Mouse (Mus musculus) ovary, adult 18-20 months (tissue): ENCODE measurements at regions not wholly inside any gene's neighbourhood (a gene's known extent, or its start where the extent isn't known, plus 50 kb on each side); places are given as distances from the start of the nearest gene placed in this dataset.

Experiments used
- DNase-seq: peaks from one replicate; pipeline ENCODE4 v3.0.0; 2022; ENCODE audit warnings: low spot score, mixed read lengths

DNA sequence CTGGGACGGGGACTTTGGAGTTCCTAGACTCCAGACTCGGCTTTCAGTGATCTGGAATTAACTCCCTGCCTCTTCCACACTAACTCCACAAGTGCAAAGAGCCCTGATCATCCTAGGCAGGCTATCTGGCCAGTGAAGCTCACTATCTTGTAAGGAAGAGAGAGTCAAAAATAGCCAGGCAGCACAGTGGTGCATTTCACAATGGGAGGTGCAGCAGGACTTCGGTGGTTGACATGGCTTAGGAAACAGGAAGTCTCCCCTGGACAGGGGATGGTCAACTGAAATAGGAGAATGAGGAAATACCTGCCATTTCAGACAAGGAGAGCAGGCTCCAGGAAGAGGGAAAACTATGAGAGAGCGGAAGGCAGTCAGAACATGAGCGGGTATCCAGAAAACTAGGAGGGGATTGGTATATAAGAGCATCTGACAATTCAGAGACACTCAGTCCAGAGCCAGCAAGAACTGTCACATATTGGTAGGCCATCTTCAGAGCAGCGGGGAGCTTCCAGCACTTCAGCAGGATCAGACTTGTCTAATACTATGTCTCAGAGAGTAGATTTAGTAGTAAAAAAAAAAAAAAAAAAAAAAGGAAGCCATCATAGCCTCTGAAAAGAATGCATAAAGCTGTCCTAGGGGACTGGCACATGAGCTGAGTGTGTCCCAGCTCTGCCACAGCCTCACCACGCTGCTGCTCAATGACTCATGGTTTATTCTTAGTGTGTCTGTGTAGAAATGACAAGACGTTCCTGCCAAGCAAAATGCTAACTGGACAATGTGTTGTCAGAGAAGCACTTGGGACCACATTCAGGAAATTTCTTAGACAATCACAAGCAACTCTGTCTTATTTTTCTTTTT lies 184.5 kb upstream of the Cpeb2 start:
- no peak for DNase-seq

DNA sequence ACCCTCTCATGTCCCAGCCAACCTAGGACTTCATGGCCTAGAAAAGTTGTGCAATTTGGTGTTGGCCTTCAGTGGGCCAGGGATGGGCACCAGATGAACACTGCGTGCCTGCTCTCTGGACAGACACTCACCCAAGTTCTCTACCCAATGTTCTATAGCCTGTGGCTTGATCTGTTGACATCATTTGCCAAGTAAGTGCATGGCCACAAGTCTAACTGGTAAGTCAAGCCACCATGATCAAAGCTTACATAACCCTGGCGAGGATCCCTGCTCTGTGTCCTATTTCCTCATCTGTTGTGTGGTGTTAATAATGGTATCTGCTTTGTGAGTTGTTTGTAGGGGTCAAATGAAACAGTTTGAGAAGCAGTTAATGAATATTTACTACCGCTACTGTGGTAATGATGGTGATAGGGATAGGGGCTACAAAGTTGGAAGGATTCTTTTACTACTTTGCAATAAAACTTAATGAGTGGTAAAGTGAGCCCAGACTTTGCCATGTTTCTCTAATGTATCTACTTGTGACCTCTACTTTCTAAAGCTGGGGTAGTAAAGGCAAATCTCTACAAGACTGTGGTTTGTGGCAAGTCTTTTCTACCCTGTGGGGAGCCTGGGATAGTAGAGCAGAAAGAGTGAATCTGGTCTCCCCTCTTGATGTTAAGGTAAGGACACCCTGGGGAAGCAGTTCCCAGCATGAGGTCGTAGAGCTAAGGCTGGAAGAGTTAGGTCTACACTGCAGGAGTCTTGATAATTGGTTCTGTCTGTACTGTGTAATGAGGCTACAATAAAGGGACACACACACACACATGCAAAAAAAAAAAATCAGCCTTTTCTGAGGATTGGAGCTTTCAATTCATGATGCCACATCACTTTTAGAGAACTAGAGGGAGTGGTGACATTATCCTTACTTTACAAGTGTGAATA lies 183.3 kb upstream of the Cpeb2 start:
- DNase-seq, result no peak

DNA sequence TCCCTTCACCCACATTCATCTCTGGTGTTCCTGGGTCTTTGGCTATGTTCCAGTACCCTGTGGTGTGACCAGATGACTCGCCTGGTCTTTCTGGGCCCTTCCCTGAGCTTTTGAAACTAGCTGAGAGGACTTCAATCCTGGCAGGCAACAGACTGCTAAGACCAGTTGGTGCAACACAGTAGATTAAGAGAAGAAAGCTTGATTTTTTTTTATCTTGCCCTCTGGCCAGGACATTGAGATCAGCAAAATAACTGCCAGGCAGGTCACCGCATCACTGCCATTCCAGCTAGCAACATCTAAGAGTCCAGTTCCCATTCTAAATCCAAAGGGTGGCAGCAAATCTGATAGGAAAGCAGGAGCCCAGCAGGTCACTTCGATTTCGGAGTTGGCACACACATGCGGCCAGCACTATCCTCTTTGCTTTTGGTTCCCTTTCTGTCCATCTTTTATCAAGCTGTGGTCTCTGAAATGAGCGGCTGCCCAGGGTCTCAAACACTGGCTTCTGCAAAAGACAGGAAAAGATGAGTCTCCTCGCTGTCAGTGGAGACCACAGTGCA lies 181.9 kb upstream of the Cpeb2 start:
- no peak for DNase-seq

DNA sequence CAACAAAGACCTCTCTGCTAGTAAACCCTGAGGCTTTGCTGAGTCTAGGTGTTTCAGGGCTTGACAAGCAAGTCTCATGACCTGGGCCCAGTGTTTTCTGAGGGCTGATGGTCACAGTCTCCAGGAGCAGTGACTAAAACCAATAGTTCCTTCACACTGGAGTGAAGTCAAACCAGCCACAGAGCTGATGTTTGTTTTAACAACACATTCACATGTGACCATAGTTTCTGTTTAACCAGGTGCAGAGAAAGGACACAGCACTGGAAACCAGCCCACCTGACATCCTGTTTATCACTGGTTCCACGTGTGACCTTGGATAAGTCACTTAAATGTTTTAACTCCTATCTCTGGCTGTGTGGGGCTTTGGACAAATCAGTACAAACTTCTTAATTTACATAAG lies 180.3 kb upstream of the Cpeb2 start:
- DNase-seq, result no peak

DNA sequence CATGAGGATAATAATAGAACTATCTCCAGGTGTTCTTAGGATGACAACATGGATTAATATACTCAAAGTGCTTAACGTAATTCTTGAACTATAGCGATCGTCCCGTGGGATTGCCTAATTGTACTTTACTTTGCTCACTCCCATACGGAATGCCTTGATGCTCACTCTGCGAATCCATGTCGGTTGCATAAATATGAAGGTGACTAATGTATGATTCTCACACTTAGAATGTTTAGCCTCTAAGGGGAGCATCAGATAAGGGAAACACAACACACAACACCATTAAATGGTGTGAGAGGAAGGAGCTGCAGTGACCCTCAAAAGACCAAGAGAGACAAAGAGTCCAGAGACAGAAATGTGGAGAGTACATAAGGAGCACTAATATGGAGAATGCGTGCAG lies 178.4 kb upstream of the Cpeb2 start:
- no peak for DNase-seq

DNA sequence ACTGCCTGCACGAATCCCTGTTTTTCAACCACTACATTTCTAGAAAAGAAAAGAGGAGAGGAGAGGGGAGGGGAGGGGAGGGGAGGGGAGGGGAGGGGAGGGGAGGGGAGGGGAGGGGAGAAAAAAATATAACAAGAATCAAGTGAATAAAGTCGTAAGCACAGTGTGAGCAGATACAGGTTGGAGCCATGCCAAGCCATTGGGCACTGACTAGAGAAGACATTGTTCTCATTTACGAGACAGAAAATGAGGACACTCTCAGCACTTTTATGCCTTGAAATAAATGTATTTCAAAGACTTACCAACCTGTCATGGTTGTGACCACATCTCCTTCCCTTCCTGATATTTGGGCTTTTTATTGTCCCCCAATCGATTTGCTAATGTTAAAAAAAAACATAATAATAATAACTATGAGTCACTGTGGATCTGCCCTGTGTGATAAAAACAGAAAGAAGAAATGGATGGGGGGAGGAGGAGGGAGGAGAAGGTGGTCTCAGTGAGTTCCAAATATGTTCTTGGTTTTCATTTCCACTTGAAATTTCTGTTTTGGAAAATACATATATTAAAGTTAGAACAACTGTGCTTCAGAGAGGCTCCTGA lies 177.8 kb upstream of the Cpeb2 start:
- DNase-seq, result no peak

DNA sequence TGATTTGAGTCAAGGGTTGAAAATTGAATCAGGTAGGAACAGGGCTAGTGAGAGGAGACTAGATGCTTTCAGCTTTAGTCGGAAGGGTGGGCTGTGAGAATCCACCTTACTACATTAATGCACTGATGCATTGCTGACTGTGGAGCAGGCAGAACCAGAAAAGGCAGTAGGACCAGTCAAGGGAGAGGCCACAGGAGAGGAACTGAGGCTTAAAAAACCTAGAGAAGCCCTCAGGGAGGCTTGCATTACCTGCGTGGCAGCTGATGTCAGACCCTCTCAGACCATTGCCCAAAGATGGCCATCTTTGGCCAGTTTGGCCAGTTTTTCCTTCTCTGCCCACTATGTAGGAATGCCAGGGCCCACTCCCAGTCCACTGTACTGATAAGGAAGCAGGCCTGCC lies 176.5 kb upstream of the Cpeb2 start:
- DNase-seq, result no peak

DNA sequence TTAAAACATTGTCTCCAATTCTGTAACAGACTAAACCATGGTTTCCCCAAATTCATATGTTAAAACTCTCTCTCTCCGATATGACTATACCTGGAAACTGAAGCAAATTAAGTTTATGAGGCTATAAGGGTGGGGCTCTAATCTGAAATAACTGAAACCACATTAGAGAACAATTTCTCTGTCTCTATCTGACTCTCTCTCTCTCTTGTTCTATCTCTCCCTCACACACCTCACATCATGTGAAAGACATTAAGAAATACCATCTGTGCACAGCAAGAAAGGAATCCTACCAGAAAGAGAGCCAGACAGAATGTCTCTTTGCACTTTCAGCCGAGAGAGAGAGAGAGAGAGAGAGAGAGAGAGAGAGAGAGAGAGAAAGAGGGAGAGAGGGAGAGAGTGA lies 171.7 kb upstream of the Cpeb2 start:
- no peak for DNase-seq

DNA sequence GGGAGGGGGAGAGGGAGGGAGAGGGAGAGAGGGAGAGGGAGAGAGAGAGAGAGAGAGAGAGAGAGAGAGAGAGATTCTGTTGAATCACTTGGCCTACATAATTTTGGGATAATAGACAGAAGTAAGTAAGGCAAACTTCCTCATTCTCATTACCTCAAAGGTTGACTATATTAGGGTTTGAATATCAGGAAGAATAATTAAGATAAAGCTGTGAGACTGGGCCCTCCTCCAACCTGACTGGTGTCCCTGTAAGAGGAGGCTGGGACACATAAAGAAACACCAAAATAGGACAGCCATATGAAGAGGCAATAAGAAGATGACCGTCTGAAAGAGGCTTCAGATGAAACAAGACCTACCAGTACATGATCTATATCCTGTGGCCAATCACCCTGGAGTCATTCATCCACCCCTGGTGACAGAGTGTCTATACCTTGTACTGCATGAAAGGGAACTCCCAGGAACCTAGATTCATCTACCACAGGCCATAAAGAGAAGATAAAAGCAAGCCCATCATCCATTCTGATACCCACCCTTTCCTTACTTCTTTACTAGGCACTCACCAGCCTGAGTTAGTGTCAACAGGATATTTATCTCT lies 171.1 kb upstream of the Cpeb2 start:
- DNase-seq, result no peak

DNA sequence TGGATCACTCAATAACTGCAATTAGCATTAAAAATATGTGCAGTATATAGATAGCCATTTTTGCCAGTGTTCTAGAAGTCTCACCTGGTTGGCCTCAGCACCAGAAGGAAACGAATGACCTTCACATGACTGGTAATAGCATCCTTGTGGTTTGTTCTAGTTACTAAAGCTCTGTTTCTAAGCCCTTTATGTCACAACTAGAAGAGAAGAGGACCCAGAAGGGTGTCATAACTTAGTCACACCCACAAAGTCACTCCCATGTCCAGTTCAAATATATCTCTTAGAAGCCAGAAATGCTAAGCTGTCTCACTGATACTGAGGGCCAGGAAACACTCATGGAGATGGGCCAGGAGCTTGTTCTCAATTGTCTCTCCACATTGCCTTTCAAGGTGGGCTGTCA lies 170.5 kb upstream of the Cpeb2 start:
- DNase-seq, result no peak

DNA sequence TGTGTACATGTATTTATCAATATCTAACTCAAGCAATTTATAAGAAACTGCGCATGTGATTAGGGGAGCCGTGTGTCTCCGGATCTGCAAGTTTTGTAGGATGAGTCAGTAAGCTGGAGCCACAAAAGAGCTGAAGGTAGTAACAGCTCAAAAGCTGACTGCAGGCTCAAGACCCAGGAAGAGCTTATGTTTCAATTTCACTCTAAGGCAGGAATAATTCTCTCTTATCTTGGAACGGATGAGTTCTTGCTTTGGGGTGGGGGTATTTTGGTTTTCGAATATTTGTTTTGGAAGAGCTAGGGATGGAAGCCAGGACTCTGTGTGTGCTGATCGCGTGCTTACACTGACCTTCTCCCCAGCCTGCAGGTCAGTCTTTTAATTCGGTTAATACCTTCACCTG lies 169.6 kb upstream of the Cpeb2 start:
- DNase-seq, result no peak

DNA sequence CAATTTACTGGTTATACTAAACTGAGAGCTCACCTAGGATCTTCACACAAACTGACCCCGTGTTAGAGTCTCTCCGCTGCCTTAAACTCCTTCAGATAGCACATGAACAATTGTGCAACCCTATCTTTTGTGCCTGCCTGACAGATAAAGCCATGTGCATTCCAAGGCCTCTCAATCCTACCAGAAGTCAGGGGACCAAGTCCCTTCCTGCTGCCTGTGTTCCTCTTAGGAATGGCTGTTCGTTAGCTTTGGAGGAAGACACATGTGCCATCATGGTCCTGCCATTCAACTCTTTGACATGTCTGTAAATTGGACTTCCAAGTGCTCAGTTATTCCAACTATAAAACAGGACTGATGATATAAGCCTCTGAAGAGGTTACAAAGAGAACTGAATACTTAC lies 161.4 kb upstream of the Cpeb2 start:
- DNase-seq, result no peak

DNA sequence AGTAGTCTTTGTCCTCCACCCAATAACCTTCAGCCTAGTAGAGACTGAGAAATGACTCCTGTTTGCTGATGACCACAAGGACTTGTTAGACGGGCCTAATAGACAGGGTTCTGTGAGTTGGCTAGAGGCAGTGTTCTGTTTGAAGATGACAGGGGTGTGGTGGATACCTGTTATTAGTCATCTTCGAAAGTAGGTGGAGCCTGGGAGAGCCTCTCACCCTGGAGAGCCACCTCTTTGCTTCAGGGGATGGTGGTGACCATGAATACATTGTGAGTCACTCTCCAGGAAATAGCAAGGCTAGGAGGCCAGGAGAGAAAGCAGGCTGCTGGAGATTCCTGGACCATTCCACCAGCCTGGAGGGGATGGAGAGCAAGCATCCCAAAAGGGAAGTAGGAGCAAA lies 160.6 kb upstream of the Cpeb2 start:
- no peak for DNase-seq

DNA sequence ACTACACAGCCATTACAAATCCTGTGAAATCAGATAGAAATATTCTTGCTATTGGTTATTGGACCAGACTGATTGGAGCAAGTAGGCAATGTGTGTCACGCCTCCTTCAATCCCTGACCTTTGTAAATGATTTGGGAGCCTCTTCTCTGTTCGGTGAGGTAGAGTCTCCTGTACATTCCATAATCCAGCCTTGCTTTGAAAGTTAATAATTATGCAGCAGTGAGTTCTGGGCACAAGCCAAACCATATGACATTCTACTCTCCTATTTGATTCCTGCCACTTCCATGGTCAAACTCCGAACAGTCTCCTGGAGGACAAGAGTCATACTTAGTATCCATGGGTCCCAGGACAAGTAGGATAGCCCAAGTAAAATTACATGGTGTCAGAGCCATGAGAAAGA lies 158.4 kb upstream of the Cpeb2 start:
- no peak for DNase-seq

DNA sequence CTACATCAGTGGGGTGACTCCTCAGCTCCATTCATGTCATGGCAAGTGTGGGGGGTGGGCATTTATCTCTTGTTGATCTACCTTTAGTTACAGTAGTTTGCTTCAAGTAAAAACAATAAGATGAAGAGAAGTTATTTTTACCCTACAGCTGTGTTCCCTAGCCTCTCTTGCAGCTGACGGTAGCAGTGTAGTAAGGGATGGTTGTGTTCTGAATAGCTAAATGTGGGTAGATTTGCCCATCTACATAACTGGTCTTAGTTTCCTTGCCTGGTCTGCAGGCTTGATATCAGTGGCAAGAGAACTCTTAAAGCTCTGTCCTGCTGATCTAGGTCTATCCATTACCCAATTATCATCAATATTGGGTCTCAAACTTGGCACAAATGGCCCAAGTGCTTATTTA lies 152.7 kb upstream of the Cpeb2 start:
- no peak for DNase-seq

DNA sequence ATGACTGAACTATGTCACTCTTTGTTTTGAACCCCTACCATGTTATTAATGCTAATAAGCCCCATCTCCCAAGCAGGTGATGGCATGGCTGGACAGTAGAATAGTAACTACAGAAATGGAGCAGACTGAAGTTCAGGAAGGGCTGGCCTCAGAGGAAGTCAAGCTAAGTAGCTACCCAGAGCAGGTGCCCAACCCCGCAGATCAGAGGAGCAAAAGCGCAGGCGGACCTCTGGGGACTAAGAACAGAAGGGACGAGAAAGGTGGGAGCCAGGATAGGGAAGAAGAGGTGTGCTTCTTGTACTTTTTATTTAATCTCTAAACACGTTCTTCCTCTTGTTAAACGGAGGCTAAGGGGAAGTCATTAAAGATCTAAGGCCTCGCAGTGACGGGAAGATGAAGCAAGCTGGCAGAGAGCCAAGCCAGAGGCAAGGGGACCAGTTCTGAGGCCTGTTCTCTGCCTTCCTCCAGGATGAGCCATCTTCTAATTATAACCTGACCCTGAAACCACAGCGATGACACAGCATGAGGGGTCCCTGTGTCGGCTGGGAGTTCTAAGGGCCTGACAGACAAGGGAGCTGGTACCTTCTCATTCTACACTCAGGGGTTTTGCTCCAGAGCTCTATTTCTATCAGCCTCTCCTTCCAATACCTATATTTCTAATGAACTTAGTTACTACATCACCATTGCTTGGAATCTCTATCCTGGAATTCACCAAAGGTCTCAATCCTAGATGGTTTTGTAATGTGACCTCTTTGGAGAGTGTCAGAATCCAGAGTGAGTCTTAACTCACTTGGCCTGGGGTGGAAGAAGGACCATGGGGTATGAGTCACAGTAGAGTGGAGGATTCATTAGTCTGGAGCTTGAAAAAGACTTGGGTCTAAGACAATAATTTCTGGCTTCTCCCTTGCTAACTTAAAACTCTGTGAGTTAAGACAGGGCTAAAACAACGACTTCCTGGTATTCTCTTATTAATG lies 151.1 kb upstream of the Cpeb2 start:
- no peak for DNase-seq

DNA sequence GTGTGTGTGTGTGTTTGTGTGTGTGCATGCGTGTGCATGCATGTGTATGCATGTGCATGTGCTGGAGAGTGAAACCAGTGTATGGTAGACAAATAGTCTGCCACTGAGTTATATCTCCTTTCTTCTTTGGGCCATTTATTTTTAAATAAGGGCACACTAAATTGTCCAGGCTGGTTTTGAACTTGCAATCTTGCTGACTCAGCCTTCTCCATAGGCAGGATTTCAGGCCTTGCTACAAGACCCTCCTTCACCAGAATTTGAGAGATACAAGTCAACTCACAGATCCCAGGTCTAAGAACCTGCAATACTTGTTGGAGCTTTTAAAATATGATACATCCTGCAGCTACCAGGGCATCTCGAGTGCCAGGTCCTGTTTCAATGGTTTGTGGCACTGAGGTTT lies 145.9 kb upstream of the Cpeb2 start:
- no peak for DNase-seq

DNA sequence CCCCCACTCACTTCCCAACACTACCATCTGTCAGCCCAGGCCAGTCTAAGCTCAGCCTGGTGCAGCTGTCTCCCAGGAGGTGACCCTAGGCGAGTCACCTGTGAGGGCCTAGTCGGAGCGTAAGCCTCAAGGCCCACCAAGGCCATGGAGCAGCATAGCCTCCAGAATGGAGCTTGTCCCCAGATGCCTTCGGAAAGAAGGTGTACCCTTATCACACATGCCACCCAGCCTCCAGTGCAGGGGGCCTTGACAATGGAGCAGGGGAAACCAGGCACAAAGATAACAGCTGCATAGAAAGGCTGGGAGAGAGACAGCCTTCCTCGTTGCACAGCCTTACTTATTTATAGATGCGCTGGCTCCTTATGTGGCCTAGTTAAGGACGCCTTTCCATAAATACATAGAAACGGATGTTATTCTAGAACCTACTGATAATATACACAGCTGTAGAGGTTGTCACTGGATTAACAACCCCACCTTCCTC lies 145.0 kb upstream of the Cpeb2 start:
- no peak for DNase-seq

DNA sequence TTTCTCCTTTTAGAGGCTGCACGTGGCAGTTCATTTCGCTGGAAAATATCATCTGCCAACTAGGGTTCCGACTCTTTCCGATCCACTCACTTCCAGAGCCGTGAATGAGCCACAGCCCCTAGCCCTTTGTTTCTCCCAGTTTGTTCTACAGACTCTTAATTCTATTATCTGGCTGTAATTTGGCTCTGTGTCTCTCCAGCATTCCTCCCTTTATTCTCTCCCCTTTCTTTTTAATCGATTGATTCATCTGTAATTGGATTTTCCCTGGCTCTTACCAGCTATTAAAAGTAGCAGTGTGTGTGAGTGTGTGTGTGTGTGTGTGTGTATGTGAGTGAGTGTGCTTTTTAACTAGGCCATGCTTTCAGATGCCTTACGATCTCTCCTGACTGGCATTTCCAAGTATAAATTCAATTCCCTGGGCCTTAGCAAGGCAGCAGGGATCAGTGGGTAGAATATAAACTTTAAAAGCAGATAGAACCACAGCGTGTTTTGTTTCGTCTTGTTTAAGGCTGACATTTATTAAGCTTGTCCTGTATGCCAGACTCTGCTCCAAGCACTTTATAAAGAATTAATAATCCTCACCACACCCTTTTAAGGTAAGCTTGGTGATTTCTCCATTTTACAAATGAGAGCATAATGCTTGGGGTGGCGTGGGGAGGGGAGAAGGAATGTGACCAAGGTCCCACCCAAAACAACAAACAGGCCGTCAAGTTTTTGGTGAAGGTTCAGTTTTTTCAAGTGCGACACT lies 144.1 kb upstream of the Cpeb2 start:
- DNase-seq, result no peak

DNA sequence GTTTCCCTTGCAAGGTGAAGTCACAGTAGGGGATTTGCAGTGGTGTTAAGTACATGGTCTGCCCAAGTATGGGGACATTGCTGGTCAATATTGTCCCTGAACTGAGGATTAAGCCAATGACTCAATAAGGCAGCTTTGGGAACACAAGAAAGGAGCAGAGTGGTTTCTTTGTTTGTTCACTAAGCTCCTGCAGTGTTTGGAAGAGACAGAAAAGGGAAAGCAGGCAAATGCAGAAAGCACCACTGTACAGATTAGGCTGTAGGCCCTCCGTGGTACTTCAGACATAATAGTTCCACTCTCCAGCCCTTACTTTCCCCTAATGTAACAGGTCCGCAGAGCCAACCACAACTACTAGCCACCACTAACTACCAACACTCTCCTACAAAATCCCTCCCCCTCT lies 143.5 kb upstream of the Cpeb2 start:
- DNase-seq, result no peak
